Mouse (Mus musculus): ENCODE measurements around the gene Cep112. TPM values are rescaled to one million over a fixed set of nuclear protein-coding genes. Genes with fewer than 3 reads are reported as not detected.

The Cep112 gene
- polyA plus RNA-seq, 1 experiment, result not detected

DNA sequence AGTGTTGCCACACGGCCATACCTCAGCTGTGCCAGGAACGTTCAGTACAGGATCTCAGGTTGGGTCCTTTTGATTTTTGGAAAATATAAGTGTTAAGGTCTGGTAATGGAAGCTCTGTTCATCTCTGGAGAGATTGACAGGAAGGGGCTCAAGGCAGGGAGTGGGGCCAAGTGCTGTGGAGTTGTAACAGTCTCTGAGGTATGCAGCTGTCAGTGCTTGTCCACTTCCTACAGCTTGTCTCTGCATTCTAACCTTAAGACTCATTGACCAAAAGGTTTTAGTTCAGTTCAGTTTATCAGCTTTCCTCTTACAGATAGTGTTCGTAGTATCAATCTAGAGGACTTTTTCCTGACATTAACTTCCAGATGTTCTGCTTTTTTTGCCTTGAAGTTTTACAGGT, 384.6 kb downstream of the Cep112 start:
- TF ChIP-seq FLI1 (IDR thresholded peaks at IDR 0.05; ENCODE audit: low read length) (no peak), GATA1 (IDR thresholded peaks at IDR 0.05; ENCODE audit: borderline replicate concordance, low read length) (no peak)
- Histone ChIP-seq H3K4me1 (no peaks in the 10 kb centered on the region), H3K27me3 (replicated peaks) (no peaks in the 10 kb centered on the region), H3K9me3 (no peaks in the 10 kb centered on the region), H3K36me3 (replicated peaks; ENCODE audit: low read length) (no peaks in the 10 kb centered on the region), H3K4me3 (replicated peaks) (no peak overlapping the region)

DNA sequence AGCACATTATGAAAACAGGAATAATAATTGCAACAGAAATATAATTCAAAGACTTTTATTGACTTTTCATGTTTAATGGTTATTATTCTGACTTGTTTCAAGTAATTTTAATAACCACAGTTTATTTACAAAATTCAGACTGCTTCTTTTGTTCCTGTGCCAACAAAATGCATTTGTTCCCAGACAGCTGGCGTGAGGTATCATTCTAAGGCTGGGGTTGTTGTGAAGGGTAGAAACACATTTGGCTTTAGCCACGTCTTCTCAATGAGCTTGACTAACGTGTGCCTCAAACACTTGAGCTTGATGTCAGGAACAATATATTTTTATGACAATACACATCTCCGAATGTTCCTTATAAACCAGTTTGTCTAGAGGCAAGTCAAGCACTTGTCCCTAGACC, 396.8 kb downstream of the Cep112 start:
- H3K9me3 ChIP-seq, result no peaks in the 10 kb centered on the region
- H3K4me3 ChIP-seq (replicated peaks), result no peak overlapping the region
- no peak for TF ChIP-seq GATA1 (IDR thresholded peaks at IDR 0.05; ENCODE audit: borderline replicate concordance, low read length)
- no peak for TF ChIP-seq FLI1 (IDR thresholded peaks at IDR 0.05; ENCODE audit: low read length)

DNA sequence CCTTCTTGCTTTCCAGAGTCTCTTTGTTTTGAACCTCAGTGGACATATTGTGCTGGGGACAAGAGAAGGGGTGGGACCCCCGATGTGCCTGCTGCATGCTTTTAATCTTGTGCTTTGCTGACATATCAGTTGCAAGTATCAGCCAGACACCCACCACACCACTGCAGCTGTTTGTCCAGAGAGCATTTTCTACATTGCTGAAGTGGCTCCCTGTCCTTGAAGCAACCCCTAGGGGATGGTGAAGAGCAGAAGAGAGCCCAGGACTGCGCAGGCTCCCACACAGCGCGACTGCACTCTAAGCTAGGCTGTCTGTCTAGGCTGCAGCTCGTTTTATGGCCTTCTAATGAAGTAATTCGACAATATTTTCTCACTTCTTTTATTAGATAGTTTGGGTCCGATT, 397.3 kb downstream of the Cep112 start:
- Histone ChIP-seq H3K4me3 (replicated peaks) (no peak overlapping the region), H3K36me3 (replicated peaks; ENCODE audit: low read length) (no peaks in the 10 kb centered on the region), H3K9me3 (no peaks in the 10 kb centered on the region), H3K4me1 (no peaks in the 10 kb centered on the region), H3K27me3 (replicated peaks) (no peaks in the 10 kb centered on the region)
- TF ChIP-seq GATA1 (IDR thresholded peaks at IDR 0.05; ENCODE audit: borderline replicate concordance, low read length) (no peak), FLI1 (IDR thresholded peaks at IDR 0.05; ENCODE audit: low read length) (no peak)

More for the DNA sequence above, 396.8 kb downstream of the Cep112 start:
- Histone ChIP-seq H3K27me3 (replicated peaks) (no peaks in the 10 kb centered on the region), H3K36me3 (replicated peaks; ENCODE audit: low read length) (no peaks in the 10 kb centered on the region), H3K4me1 (no peaks in the 10 kb centered on the region)

DNA sequence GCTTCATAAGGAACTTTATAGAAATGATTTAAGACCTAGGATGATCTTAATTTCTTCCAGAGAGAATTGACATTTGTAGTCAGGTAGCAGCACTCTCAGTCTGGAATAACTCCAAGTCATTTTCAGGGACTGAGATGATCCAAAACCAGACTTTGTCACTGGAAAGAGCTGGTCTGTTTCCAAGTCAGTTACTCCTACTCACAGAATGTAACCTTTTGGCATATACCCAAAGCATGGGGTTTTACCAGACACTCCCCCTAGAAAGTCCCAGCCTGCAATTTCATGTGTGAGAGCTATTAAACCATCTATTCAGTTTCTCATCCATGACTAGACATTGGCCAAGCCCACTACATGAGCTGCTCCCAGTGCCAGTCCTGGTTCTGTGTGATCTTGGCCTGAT, 402.3 kb downstream of the Cep112 start:
- H3K9me3 ChIP-seq, result no peaks in the 10 kb centered on the region
- H3K4me1 ChIP-seq, result no peaks in the 10 kb centered on the region
- no peaks in the 10 kb centered on the region for H3K27me3 ChIP-seq (replicated peaks)
- no peak for TF ChIP-seq GATA1 (IDR thresholded peaks at IDR 0.05; ENCODE audit: borderline replicate concordance, low read length)
- no peak for TF ChIP-seq FLI1 (IDR thresholded peaks at IDR 0.05; ENCODE audit: low read length)
- no peak overlapping the region for H3K4me3 ChIP-seq (replicated peaks)
- no peaks in the 10 kb centered on the region for H3K36me3 ChIP-seq (replicated peaks; ENCODE audit: low read length)

DNA sequence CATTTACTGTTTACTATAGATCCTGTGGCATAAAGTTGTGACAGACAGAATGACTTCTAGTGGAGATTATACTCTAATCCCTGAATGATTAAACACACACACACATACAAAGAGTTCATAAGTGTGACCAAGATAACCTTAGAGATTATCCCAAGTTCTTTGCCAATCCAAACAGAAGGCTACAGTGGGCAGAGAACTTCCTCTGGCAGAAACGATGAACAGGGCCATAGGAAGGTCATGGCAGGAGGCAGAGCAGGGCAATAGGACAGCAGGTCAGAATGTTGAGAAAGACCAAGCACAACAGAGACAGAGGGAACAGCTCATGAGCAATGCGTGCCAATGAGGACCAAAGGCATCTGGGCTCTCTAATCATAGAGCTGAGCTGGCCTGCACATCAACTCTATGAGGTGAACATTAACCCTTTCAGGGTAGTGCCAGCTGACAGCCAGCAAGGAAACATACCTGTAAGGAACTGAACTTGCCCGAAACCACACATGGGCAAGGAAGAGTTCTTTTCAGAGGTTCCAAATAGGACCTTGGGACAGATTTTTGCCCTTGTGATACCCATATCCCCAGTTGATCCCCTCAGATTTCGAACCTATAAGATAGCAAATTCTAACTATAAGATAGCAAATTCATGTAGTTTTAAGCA, 403.5 kb downstream of the Cep112 start:
- H3K27me3 ChIP-seq (replicated peaks), result no peaks in the 10 kb centered on the region
- no peak for TF ChIP-seq FLI1 (IDR thresholded peaks at IDR 0.05; ENCODE audit: low read length)
- TF ChIP-seq GATA1 (IDR thresholded peaks at IDR 0.05; ENCODE audit: borderline replicate concordance, low read length), result no peak
- H3K9me3 ChIP-seq, result no peaks in the 10 kb centered on the region
- no peaks in the 10 kb centered on the region for H3K36me3 ChIP-seq (replicated peaks; ENCODE audit: low read length)
- H3K4me3 ChIP-seq (replicated peaks), result no peak overlapping the region
- no peaks in the 10 kb centered on the region for H3K4me1 ChIP-seq

DNA sequence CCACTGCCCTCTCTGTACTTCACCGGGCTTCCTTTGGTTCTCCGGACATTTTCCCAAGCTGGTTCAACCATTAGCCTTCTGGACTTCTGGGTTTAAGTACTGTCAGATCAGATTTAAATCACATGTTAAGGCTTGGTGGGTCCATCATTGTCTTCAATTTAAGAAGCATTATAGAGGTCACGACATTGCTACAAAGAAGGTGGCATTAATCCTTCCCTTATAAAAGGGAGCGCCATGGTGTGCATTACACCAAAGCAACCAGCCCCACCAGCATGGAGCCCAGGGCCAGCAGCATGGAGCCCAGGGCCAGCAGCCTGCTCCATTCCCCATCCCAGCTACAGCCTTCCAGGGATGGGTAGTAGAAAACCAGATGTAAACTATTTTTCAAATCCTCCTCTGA, 411.7 kb downstream of the Cep112 start:
- Histone ChIP-seq H3K27me3 (replicated peaks) (no peaks in the 10 kb centered on the region), H3K4me3 (replicated peaks) (no peak overlapping the region), H3K4me1 (no peaks in the 10 kb centered on the region), H3K9me3 (no peaks in the 10 kb centered on the region), H3K36me3 (replicated peaks; ENCODE audit: low read length) (no peaks in the 10 kb centered on the region)
- TF ChIP-seq FLI1 (IDR thresholded peaks at IDR 0.05; ENCODE audit: low read length), result no peak
- TF ChIP-seq GATA1 (IDR thresholded peaks at IDR 0.05; ENCODE audit: borderline replicate concordance, low read length), result no peak

DNA sequence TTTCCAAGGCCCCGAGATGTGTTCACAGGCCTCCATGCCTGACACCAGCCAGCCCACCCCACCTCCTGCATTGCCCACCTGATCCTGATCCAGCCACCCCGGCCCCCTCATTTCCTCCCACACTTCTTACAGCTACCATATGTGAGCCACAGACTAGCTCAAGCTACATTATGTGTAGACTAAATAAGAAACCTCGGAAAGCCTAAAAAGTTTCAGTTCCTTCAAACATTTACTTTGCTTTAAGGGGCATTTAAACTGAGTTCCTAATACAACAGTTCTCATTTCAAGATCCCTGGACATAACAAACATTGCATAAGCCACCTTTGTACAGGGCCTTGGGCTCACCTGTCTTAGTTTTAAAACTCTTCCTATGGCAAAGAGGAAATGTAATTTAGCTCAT, 415.2 kb downstream of the Cep112 start:
- Histone ChIP-seq H3K4me3 (replicated peaks) (no peak overlapping the region), H3K9me3 (no peaks in the 10 kb centered on the region), H3K27me3 (replicated peaks) (no peaks in the 10 kb centered on the region), H3K4me1 (no peaks in the 10 kb centered on the region), H3K36me3 (replicated peaks; ENCODE audit: low read length) (no peaks in the 10 kb centered on the region)
- TF ChIP-seq FLI1 (IDR thresholded peaks at IDR 0.05; ENCODE audit: low read length) (no peak), GATA1 (IDR thresholded peaks at IDR 0.05; ENCODE audit: borderline replicate concordance, low read length) (no peak)

DNA sequence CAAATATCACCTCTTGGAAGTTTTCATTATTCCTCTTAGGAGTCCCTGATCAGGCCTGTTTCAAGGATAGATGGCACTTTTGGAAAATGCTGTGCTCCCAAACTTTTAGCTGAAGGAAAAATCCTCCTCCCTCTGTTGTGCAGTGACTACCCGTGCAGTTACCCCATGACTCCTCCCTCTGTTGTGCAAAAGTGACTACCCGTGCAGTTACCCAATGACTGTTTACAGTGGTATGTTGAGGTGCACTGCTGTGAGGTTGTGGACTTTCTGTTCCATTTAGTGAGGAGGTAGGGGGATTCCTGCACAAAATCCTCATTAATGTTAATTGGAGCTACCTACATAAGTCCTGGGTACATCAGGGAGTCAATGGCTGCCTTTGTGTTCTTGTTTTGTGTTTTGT, 417.8 kb downstream of the Cep112 start:
- H3K4me1 ChIP-seq, result no peaks in the 10 kb centered on the region
- no peaks in the 10 kb centered on the region for H3K9me3 ChIP-seq
- no peak overlapping the region for H3K4me3 ChIP-seq (replicated peaks)
- no peaks in the 10 kb centered on the region for H3K27me3 ChIP-seq (replicated peaks)
- H3K36me3 ChIP-seq (replicated peaks; ENCODE audit: low read length), result no peaks in the 10 kb centered on the region
- TF ChIP-seq GATA1 (IDR thresholded peaks at IDR 0.05; ENCODE audit: borderline replicate concordance, low read length) (no peak), FLI1 (IDR thresholded peaks at IDR 0.05; ENCODE audit: low read length) (no peak)

DNA sequence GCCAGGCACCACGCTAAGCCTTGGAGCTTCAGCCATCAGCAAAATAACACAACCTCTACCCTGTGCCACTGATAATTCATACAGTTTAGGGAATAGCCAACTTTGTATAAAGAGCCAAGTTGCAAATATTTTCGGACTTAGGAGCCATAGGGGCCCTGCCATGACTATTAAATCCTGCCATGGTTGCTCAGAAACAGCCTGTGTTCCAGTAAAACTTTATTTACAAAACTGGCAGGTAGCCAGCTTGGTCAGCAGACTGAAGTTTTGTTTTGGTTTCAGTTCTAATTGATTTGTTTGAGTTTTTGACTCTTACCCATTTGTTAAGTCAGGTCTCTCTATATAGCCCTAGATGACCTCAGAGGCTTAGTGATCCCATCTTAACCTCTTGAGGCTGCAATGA, 421.0 kb downstream of the Cep112 start:
- TF ChIP-seq FLI1 (IDR thresholded peaks at IDR 0.05; ENCODE audit: low read length) (no peak), GATA1 (IDR thresholded peaks at IDR 0.05; ENCODE audit: borderline replicate concordance, low read length) (no peak)
- no peaks in the 10 kb centered on the region for H3K27me3 ChIP-seq (replicated peaks)
- no peak overlapping the region for H3K4me3 ChIP-seq (replicated peaks)
- 0 out of 2 replicates have a peak, but pooled peaks cover 5% of the 10 kb centered on the region for H3K9me3 ChIP-seq
- H3K4me1 ChIP-seq, result no peaks in the 10 kb centered on the region
- no peaks in the 10 kb centered on the region for H3K36me3 ChIP-seq (replicated peaks; ENCODE audit: low read length)

DNA sequence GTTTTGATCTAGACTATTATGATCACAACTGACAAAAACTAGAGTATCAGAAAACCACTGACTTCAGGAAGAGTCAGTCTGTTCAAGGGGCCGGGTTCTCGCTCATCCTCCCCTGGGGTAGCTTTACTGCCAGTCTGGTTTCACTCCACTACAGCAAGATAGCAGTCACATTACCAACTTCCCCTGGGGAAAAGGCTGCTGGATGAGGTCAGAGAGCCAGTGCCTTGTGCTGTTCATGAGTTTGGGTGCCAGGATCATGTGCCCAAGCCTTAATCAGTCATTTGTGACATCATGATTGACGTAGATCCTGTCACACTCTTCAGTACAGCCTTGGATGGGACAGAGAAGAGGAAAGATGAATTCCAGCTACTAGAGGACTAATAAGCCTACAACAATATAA, 421.5 kb downstream of the Cep112 start:
- no peaks in the 10 kb centered on the region for H3K36me3 ChIP-seq (replicated peaks; ENCODE audit: low read length)
- no peaks in the 10 kb centered on the region for H3K4me1 ChIP-seq
- H3K9me3 ChIP-seq, result 0 out of 2 replicates have a peak, but pooled peaks cover 5% of the 10 kb centered on the region
- H3K27me3 ChIP-seq (replicated peaks), result no peaks in the 10 kb centered on the region
- no peak for TF ChIP-seq GATA1 (IDR thresholded peaks at IDR 0.05; ENCODE audit: borderline replicate concordance, low read length)
- TF ChIP-seq FLI1 (IDR thresholded peaks at IDR 0.05; ENCODE audit: low read length), result no peak
- H3K4me3 ChIP-seq (replicated peaks), result no peak overlapping the region

Data from megakaryocyte, embryonic 14.5 days (primary cell).